Mouse (Mus musculus): ENCODE measurements around the gene Pid1.
"Not testable (repeated sequence)": the region's sequence is repeated elsewhere in the genome, so short reads cannot be mapped to it uniquely, and the experiment has no call there.

Gene Pid1

DNA sequence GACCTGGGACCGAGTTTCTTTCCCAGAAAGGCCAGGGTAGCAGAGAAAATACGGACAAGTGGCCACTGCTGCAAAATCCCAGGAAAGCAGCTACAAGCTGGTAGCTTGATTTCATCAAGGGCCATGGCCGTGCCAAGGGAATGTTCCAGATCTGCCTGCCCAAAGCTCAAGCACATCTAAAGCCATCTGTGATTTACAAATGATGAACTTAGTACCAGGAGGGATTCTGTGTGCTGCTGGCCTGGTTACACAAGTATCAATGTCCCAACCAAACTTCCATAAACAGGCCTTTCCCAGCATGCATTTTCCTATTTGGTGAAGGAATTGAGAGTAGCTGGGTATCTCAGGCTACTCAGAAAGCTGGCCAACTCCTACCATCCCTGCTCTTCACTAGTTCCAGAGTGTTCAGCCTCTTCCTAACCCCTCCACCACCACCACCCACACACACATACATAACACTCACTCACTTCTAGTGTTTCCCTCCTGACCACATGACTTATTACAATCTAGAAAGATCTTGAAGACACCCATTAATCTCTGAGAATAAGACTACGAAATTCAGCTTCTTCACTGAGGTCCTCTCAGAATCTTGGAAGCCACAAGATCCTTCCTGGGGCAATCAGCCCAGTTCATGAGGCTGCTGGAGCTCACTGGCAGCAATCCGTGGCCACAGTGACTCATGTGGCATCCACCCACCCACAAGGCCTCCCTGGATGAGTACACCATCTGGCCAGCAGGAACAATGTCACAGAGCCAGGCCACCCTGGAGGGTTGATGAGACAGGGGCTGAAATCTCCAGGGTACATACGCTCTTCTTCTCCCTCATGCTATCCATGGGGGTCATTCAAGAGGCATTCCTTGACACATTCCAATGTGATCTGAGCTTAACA lies 4.1 kb downstream of the Pid1 start:
- ATAC-seq (ENCODE audit: low TSS enrichment) = no peak

DNA sequence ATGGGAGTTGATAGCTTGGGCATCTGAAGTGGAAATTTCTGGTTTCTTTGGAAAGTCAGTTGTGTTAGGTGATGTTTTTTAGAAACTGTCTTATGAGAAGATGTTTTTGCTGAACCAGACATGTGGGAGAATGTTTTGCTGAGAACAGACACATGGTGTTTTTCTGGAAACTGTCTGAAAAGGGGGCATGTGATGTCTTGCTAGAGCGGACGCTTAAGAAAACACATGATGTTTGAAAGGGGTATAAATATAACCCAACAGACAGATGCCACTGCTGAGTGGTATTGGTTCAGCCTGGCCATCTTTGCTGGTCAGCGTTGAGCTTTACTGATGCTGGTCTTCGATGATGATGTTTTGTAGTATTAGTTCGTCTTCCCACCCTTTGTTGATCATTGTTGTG lies 6.8 kb downstream of the Pid1 start:
- peak; percentile 64 for ATAC-seq (ENCODE audit: low TSS enrichment)

DNA sequence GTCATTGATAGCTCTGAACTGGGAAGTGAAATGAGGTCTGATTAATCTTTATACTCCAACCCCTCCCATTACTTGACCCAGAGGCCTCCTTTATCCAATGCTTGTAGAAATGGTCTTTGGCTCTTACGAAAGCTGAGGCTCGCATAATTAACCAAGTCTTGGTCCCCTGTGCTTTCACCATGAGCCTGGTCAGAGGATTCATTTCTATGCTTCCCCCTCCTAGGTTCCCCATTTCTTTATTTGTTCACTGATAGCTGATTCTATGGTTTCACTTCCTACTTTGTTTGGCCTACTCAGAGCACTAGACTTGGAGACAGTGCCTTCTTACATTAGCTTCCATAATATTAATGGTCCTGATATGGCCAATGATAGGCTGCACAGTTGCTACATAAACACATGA lies 13.7 kb downstream of the Pid1 start:
- ATAC-seq (ENCODE audit: low TSS enrichment) = no peak

DNA sequence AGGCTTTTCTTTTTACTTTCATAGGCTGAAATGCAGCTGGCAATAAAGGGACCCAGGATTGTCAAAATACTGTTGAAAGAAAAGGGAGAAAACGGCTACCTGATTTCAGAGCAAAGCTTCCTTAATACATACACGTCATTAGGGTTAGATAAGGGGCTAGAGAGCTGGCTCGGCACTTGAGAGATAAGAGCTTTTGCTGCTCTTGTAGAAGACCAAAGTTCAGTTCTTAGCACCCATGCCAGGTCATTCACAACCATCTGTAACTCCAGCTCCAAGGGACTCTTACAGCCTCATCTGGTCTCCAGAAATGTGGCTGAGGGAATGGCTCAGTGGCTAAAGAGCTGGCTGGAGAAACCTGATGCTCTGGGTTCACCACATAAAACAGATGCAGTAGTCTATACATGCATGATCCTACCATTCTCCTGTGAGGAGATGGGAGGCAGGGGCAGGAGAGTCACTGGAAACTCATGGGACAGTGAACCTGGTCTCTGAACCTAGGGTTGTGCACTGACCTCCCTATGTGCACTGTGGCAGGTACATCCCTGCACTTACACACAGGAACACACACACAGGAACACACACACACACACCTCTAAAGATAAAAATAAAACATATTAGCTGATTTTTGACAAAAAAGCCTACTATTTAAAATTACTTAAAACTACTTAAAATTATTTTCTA lies 16.0 kb downstream of the Pid1 start:
- no peak for ATAC-seq (ENCODE audit: low TSS enrichment)

DNA sequence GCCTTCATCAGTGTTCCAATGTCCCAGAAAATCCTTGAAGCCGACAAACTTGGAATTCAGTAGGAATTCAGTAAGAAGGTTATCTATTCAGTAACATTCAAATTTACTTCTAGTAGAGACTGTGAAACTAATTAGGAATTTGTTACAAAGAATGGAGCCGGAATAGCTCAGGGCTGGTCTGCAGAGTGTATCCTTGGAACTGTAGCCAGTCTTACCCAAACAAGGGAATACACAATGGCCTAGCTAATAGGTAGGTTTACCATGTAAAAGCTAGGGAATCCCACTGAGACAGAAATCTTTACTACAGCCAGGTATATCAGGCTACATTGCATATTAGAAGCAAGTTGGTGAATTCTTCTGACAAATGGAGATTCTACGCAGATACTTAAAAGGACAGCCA lies 31.2 kb downstream of the Pid1 start:
- ATAC-seq (ENCODE audit: low TSS enrichment) = not testable (repeated sequence)

DNA sequence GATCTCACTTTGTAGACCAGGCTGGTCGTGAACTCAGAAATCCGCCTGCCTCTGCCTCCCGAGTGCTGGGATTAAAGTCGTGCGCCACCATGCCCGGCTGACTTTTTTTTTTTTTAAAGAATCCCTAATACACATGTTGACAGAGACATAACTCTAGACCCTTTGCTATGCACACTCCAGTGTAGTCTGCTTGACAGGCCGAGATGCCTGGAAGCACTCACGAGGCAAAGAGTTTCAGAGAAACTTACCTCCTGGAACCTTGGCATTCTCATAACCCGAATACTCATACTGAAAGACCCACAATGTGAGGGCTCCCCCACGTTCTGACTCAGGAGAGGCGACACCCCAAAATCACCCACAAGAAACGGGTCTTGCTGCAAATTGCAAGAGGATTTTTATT lies 32.1 kb downstream of the Pid1 start:
- ATAC-seq (ENCODE audit: low TSS enrichment) = not testable (repeated sequence)

DNA sequence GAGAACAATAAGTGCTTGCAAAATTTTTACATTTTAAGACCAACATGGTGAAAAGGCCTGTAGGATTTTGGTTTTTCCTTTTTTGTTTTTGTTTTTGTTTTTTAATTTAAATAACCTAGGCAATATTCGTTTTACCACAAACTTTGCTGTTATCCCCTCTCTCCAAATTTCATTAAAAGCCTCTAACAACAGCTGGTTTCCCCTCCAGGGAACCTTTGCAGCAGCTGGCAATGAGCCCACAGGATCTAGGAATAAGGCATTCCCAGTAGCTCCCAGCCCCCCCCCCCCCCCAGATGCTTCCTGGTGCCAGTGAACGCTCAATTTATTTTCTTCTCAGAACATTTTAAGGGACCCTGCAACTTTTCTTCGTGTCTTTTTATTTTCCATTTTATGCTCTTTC lies 38.7 kb downstream of the Pid1 start:
- ATAC-seq (ENCODE audit: low TSS enrichment) = no peak

DNA sequence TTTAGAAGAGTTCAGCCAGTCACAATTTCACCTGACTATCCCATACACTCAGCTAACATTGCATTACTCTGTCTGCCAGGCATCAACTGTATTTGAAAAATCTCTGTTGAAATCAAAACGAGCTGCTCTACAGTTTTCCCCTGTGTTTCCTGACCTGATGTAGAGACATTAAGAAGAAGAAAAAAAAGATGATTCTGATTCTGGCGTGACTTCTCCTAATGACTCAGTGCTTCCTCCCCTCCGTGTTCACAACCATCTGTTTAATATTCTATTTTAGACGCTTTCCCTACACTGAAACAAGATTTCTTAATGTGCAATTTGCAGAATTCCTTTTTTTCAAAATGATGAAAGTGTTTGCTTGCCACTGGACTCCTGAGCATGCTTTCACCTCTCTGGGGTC lies 42.7 kb downstream of the Pid1 start:
- peak; percentile 52 for ATAC-seq (ENCODE audit: low TSS enrichment)

- ATAC-seq (ENCODE audit: low TSS enrichment) = no peak
Observed at GRCm38 (mm10) chr1:84318569-84318968, 45.4 kb downstream of the Pid1 start.

GRCm38 (mm10) chr1:84317827-84318226 lies 46.2 kb downstream of the Pid1 start:
- no peak for ATAC-seq (ENCODE audit: low TSS enrichment)

DNA sequence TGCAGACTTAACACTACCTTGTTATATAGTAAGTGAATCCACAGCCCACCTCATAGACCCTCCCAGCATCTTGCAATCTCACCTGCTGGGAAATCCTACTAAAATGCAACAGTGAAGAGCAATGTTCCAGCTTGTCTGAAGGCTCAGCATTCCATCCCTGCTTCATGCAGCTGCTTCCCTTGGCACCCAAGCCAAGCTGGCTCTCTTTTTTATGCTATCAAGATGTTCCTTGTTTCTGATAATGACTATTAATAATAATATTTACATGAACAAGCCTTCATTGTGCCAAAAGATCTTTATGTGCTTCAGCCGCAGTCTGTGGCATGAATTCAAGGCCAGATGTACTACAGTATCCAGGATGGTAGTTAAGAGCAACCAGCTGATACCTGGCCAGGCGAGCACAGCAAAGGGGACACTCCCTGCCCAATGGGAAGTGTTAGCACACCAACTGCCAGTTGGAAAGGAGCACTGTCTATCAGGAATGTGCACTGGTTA lies 54.0 kb downstream of the Pid1 start:
- no peak for ATAC-seq (ENCODE audit: low TSS enrichment)

- ATAC-seq (ENCODE audit: low TSS enrichment) = no peak
Observed at GRCm38 (mm10) chr1:84305713-84306421, 58.1 kb downstream of the Pid1 start.

- ATAC-seq (ENCODE audit: low TSS enrichment) = no peak
Observed at GRCm38 (mm10) chr1:84302788-84303187, 61.2 kb downstream of the Pid1 start.

- ATAC-seq (ENCODE audit: low TSS enrichment) = no peak
Observed at GRCm38 (mm10) chr1:84299719-84300118, 64.3 kb downstream of the Pid1 start.

DNA sequence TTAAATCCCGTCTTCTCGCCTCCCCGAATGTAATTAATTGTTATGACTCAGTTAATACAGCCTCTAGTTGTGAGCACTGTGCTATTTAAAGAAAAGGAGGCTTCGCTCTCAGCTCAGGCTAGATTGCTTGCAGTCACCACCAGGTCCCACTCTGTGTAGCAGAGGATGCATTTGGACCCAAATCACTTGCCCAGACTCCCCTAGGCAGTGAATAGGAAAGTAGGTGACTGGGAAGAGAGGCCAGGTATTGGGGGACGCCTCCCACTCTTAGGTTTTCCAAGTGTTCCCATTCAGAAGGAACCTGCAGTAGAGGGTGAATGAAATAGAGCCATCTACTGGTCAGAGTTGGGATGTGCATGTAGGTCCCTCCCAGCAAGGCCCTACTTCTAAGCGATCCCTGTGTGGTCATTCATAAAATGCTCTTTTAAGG lies 77.3 kb downstream of the Pid1 start:
- peak; percentile 77 for ATAC-seq (ENCODE audit: low TSS enrichment)

DNA sequence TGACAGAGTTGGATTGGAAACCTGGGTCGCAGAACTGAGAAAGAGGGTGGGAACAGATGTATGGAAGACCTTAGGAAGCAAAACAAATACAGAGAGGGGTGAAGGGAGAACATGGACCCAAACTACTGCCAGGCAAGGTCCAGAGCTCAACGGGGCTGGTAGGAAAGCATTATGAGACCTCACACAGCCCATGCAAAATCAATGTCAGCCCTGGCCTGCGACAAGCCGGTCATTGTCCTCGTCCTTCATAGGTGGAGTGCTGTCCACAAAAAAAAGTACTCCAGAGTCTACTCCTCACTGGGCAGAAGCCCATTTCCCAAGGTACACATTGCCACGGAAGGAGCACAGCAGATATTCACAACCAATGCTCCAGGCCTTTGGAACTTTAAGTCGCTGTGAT lies 78.4 kb downstream of the Pid1 start:
- ATAC-seq (ENCODE audit: low TSS enrichment) = no peak

GRCm38 (mm10) chr1:84284293-84285068 lies 79.5 kb downstream of the Pid1 start:
- peak; percentile 73 for ATAC-seq (ENCODE audit: low TSS enrichment)

GRCm38 (mm10) chr1:84283119-84283518 lies 80.9 kb downstream of the Pid1 start:
- ATAC-seq (ENCODE audit: low TSS enrichment) = peak; percentile 42

DNA sequence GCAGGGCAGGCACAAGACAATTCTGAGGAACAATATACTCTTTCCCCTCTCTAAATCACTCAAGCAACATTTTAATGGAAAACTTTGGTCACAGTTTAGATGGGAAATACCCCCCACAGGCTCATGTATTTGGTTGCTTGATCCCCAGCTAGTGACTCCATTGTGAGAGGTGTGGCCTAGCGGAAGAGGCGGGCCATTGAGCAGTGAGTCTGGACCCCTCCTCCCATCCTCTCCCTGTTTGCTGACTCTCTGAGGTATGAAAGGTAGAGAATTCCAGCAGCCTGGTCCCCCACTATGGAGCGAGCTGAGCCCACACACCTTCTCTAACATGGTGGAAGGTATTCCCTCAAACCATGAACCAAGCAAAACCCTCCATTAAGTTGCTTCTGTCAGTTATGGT lies 83.8 kb downstream of the Pid1 start:
- ATAC-seq (ENCODE audit: low TSS enrichment) = no peak

DNA sequence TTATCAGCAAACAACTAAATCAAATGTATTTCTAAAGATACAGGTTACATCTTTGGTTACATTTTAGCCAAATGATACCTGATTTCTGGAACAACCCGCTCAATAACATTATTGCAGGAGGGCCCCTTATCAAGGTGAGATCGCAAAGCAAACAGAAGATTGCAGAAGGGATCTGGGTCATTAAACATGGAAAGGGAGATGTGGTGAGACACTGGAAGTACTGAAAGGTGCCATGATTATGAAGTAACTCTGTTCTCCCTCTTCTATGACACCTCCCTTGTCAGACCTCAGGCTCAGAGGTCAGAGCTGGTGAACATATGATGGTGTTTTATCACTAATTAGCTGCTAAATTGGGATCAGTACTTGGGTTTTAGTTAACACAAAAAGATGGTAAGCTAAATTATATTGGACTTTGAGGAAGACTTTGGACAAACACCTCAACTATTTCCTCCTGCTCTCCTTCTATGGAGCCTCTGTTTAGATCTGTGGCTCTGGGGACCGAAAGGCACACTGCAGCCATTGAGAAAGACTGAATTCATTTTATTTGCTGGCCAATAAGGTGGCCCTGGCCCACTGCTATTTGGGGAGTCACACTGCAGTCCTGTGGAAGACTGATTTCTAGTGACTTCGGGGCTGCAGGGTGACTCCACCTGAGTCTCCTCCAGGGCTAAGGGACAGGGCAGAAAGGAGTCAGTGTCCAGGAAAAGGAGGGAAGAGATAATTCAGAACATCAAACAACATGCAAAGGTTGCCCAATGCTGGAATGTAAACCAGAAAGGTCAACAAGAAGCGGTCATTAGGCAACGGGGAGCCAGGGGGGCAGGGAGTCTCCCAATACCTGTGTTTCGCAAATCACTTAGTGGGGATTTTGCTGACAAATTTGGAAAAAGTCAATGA lies 85.4 kb downstream of the Pid1 start:
- no peak for ATAC-seq (ENCODE audit: low TSS enrichment)

DNA sequence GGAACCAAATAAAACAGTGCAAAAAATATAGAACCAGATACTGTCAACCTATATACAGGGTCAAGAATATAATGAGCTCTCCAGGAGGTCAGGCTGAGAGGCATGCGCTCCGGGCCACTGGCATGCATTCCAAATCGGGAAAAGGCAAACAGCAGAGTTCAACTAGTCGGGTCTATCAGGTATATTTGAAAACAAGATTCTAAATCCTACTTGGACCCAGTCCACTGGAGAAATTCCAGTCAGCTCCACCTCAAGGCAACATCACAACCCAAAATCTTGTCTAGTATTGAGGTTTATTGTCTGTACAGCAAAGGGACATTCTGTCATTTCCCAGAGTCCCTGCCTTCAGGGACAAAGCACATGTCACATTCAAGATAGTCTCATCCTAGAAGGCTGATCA lies 91.0 kb downstream of the Pid1 start:
- no peak for ATAC-seq (ENCODE audit: low TSS enrichment)
